Mouse (Mus musculus) frontal cortex, adult (tissue): ENCODE measurements around the gene Atp2a2.
"Not testable (repeated sequence)": the region's sequence is repeated elsewhere in the genome, so short reads cannot be mapped to it uniquely, and the experiment has no call there.

Experiments used
- ATAC-seq: cut with Nextera tagmentation; 2 replicates; pipeline ENCODE4 v1.9.2; 2017; ENCODE audit warnings: mild to moderate bottlenecking, moderate library complexity, mixed read lengths; ENCODE audit not compliant: low TSS enrichment

Atp2a2 gene

GRCm38 (mm10) chr5:122453188-122453587 lies 48.8 kb downstream of the Atp2a2 start:
- ATAC-seq, result no peak

- ATAC-seq, result peak; percentile 12; the same call in 1 of the 2 replicates
These were observed 49.8 kb downstream of the Atp2a2 start for GRCm38 (mm10) chr5:122452194-122452593.

- no peak for ATAC-seq
These were observed 50.7 kb downstream of the Atp2a2 start for GRCm38 (mm10) chr5:122451324-122451723.

DNA sequence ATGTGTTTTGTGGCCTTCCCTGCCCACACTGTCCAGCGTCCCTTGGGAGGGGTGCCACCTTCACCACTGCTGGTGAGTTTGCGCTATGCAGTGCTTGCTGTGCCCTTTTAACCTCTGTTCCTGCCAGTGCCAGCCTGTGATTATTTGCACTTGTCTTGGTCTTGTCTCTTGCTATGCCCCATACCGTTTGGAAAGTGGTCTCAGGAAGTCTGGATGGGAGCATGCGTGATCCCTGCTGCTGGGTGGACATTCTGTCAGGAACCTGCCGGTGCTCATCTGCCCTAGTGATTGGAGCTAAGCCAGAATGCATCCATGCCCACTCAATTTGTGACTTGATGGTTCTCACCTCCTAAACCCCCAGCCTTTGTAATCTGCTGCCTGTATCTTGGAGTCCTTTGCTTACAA lies 51.1 kb downstream of the Atp2a2 start:
- no peak for ATAC-seq

DNA sequence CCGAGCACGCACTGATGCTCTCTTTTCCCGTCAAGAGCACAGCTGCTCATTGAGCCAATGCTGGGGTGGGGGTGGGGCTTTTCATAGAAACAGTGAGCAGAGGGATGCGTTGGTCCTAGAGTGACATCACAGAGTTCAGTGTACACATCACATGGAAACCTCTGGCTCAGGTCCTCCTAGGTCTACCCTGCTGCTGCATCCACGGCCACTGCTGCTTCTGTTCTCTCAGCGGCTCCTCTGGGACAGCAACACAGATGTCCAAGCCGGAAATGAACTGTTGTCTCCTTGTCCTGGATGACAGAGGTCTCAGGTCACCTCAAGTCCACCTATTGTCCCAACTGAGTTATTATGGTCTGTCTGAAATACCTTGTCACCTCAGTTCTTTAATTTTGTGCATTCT lies 52.1 kb downstream of the Atp2a2 start:
- no peak for ATAC-seq

DNA sequence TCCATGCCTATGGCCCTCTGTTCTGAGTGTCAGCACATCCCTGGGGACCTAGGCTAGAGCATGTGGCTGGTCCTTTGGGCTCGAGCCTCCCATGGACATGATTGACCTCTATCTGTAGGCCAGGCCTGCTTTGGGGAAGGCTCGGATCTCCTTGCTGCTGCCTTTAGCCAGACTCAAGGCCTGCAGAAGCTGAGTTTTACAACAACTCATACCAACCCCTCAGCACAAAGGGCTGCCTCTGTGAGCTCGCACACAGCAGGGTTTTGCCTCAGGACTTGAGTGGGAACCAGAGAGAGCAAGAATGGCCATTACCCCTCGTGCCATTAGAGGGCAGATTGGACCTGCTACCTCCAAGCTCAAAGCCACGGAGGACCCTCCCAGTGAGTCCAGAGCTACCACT lies 53.2 kb downstream of the Atp2a2 start:
- no peak for ATAC-seq

GRCm38 (mm10) chr5:122447857-122448256 lies 54.2 kb downstream of the Atp2a2 start:
- ATAC-seq, result no peak

DNA sequence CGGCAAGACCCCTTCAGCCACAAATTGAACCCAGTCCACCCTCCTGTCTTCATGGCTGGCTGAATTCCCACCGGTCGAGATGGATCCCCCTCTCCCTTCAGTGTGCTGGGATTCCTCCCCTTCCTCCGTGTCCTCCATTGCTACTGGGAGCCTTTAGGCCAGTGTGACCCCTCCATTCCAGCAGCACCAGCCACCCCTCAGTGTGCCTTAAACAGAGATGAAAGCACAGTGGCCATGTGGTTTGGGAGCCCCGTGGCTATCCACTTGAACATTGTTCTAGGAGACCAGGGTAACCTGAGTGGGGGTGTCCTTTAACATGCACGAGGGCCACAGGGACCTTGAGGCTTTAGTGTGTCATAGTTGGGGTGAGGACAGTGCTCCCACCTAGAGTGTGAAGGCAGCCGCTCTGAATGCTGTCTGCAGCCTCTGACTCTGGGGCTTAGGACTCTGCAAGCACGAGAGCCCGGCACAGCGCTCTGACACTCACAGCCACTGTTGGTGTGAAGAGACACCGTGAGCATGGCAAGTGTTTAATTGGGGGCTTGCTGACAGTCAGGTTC lies 56.9 kb downstream of the Atp2a2 start:
- no peak for ATAC-seq

DNA sequence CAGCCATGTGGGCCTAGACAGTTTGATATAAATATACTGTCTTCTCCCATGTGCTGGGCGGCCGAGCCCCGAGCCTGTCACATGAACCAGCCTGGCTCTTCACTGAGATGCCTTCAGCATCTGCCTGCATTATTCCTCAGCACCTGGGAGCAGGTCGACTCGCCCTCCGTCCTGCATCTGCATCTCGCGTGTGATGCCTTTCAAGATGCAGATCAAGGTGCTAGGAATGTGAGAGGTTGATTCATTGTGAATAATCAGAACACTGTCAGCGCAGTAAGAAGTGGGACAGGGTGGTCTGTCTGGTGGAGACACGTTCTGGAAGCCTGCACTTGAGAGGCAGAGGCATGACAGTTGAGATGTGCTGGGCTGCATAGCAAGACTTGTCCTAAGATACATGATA lies 57.5 kb downstream of the Atp2a2 start:
- no peak for ATAC-seq

GRCm38 (mm10) chr5:122440095-122440630 lies 61.9 kb downstream of the Atp2a2 start:
- ATAC-seq, result no peak

DNA sequence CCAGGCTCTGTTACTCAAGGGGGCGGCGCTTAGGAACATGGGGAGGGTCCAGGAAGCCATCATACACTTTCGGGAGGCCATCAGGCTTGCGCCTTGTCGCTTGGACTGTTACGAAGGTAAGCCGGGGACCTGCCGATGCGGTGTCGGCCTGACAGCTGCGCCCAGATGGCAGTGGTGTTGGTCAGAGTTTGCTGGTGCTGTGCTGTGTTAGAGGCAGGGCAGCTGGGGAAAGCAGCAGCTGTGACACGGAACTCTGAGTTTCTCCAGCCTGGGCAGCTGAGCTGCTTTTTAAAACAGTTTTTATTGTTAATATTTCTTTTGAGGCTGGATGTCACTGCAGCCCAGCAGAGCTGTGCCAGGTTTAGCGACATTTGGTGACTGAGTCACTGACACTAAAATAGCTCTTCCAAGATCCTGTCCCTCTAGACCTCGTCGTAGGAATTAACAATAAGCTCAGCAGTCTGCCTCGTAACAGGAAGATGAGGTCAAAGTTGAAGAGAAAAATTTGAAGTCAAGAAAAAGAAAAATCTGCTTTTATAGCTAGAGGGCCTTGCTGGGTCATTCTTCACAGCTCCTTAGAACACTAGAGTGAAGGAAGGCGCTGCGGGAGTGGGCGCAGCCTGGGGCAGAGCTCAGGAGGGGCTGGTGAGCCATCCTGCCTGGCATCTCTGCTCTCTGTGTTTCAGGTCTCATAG lies 62.5 kb downstream of the Atp2a2 start:
- ATAC-seq, result no peak

DNA sequence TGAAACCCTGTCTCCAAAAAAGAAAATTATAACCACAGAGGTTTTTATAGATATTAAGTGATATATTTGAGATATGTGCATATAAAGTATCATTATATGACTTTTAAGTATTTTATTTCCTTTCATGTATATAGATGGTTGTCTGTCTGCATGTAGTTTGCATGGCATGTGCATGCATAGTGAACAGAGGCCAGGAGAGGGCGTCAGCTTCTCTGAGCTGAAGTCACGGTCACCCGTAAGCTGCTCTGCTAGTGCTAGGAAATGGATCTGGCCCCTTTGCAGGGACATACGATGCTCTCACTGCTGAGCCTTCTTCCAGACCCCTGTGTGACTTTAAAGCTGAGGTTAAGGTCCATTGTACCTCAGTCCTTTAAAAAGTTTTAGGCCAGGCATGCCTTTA lies 67.5 kb downstream of the Atp2a2 start:
- no peak for ATAC-seq

- no peak for ATAC-seq
These were observed 70.8 kb downstream of the Atp2a2 start for GRCm38 (mm10) chr5:122431221-122431620.

DNA sequence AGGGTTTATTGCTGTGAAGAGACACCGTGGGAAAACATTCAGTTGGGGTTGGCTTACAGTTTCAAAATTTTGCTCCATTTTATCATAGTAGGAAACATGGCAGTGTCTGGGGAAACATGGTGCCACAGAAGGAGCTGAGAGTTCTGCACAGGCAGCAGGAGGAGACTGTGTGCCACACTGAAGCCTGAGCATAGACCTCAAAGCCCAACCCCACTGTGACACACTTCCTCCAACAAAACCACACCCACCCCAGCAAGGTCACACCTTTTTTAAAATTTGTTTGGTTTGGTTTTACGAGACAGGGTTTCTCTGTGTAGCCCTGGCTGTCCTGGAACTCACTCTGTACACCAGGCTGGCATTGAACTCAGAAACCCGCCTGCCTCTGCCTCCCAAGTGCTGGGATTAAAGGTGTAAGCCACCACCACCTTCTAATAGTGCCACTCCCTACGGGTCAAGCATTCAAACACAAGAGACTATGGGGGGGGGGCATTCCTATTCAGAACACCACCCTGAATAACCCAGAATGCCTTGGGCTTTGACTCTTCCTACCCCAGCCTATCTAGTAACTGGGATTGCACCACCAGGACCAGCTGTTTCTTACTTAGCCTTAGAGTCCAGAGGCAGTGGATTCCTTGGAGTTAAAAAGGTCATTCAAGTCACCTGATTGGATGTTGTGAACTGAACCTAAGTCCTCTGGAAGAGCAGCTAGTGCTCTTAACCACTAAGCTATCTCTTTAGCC lies 71.8 kb downstream of the Atp2a2 start:
- no peak for ATAC-seq

DNA sequence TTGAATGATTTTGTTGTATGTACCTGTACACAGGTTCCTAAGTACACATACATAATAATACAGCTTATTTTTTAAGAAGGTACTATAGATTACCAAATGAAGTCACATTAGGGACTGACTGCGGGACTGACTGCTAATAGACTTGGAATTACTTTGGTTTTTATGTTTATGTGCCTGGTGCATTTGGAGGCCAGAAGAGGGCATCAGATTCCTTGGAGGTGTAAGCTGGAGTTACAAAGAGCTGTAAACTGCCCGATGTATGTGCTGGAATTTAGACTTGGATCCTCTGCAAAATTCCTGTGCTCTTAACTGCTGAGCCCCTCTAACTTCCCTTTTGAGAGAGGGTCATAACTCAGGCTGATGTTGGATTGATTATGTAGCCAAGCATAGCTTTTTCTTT lies 76.5 kb downstream of the Atp2a2 start:
- no peak for ATAC-seq

GRCm38 (mm10) chr5:122423083-122423482 lies 78.9 kb downstream of the Atp2a2 start:
- ATAC-seq, result no peak

DNA sequence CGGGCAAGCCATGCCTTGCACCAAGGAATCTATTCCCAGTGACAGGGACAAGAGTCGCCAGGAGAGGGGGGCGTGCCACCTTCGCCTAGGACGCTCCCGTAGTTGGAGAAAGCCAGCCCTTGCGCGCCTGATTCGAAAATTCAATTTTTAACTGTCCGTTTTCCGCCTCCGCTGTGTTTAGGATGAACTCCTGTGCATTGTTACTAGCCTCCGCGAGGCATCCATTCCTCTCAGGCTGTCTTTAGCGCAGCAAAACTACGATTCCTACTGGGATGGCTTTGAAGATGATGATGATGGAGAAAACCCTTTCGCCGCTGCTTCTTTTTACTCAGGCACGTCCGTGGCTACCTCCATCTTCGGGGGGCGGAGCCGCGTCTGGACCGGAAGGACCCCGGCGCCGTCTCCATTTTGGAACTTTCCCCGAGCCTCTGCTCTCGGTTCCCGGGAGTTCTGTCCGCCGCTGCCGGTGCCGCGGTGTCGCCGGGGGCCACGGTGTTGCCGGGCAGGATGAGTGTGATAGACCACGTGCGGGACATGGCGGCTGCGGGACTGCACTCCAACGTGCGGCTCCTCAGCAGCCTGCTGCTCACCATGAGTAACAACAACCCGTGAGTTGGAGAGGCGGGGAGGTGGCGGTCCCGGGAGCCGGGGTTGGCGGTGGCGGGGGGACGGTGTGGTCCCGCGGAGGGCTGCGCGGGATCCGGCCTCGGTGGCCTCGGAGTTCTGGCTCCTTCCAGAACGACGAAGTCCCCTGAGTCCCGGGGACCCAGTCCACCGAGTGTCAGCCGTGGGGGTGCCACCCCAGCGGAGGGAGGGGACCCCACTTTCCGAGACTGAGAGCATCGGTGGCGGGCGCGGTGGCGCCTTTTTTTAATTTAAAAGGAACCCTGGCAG lies 79.7 kb downstream of the Atp2a2 start:
- ATAC-seq, result peak; percentile 95

GRCm38 (mm10) chr5:122421271-122422068 lies 80.6 kb downstream of the Atp2a2 start, which contains the start of gene Anapc7:
Gene Anapc7 (plus strand): TSS chr5:122421693.
- peak; percentile 41 for ATAC-seq

DNA sequence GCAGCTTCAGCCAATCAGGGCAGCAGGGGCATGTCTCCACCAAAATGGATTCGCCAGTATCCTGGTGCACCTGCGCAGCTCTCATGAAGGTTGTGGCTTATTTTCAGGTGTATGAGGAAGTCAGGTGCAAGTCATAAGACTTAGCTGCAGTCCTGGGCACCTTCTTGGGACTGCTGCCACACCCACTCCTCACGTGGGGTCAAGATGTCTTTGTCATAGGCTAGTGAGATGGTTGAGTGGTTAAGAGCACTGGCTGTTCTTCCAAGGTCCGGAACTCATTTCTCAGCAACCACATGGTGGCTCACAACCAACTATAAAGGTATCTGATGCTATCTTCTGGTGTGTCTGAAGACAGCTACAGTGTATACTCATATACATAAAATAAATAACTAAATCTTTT lies 81.3 kb downstream of the Atp2a2 start:
- not testable (repeated sequence) for ATAC-seq

DNA sequence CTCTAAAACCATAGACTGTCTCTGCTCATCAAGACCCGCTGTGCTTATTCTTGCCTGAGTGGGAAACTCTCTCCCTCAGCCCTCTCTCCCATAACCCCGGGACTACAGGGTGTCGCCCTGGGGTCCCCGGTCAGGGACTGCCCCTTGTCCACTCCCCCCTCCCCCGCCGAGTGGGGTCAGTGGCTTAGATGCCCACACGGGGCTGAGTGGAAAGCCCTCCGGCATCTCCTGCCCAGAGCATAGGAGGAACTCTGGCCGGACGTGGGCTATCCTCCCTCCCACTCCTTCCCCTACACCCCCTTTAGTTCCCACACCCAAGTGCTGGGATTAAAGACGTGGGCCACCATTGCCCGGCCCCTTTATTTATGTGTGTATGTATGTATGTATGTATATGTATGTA lies 86.6 kb downstream of the Atp2a2 start:
- no peak for ATAC-seq

GRCm38 (mm10) chr5:122414351-122414750 lies 87.7 kb downstream of the Atp2a2 start:
- no peak for ATAC-seq
